Mouse (Mus musculus) kidney, adult 2 months (tissue): ENCODE measurements around the gene Epp13.
A peak's percentile ranks its signal among the peaks of the same experiment; 100 is the strongest.

Experiments used
- CTCF ChIP-seq: fragments of 200-500 bp; conservative IDR thresholded peaks from 2 replicates; pipeline ENCODE4 v1.5.1; 2011; ENCODE audit warnings: low read depth, mild to moderate bottlenecking, control low read depth, low read length, moderate library complexity, mixed read lengths; ENCODE audit not compliant: insufficient read depth, insufficient read length
- POLR2A ChIP-seq: fragments of 200-500 bp; IDR thresholded peaks from one replicate; pipeline ENCODE4 v1.6.1; 2011; ENCODE audit warnings: low read depth, low read length, control low read depth

GRCm38 (mm10) chr7:6285842-6286705 is 33.6 kb downstream of the Epp13 start, which contains the start of gene Zfp667:
- TF ChIP-seq POLR2A (peak; percentile 36), CTCF (no peak)
